Mouse (Mus musculus): ENCODE measurements around the gene Scn2a.

DNA sequence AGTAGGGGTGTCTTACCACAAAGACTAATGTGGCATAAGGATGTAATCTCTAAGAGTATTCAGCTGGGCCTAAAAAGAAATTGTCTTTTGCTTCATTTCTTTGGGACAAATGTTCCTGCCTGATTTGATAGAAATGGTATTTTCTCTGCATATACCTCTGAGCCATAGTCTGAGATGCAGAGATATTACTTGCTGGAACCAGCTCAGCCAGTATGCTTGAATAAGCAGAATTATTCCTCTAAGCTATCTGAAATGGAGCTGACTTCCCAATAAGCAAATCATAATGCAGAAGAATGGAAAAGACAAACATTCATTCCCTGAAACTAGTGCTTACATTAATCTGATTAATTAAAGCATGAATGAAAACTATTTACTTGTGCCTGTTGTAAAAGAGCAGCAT, 12.8 kb upstream of the Scn2a start:
- TF ChIP-seq POLR2A (IDR thresholded peaks at IDR 0.05; ENCODE audit: borderline replicate concordance, insufficient read depth, low read length): no peak
- TF ChIP-seq CTCF (IDR thresholded peaks at IDR 0.05; ENCODE audit: borderline replicate concordance, insufficient read depth, low read depth, low read length): no peak

All from cerebellum, adult 2 months (tissue).